Mouse (Mus musculus) stomach, postnatal 0 days (tissue): Measurements from ENCODE around the gene Usp31.

Experiments
- CTCF ChIP-seq: IDR thresholded peaks from 2 replicates; pipeline ENCODE4 v1.5.1; 2016; ENCODE audit warnings: antibody characterized with exemption, low read depth, mild to moderate bottlenecking, moderate library complexity
- EP300 ChIP-seq: optimal IDR thresholded peaks from 2 replicates; pipeline ENCODE3; 2016; ENCODE audit warnings: antibody characterized with exemption

DNA sequence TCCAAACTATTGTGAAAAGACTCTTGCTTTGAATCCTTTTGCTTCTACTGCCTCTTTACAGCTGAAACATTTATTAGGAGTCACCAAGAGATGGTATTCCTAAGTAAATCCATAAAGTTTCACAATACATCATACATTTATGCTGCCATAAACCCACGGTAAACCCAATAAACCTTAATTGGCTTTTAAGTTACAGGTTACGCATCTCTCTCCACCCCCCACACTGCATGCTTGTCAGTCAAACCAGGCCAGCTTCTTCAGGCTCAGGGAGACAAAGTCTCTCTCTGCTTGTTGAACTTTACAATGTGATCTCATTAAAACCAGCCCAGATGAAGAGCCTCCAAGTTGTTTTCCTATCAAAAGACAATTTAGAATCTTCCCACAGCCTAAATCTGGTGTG lies 15.2 kb downstream of the Usp31 start:
- TF ChIP-seq CTCF = no peak
- TF ChIP-seq EP300 = no peak
